Mouse (Mus musculus) cerebellum, postnatal 25 days (tissue): ENCODE results near the gene Sult1d1.
"Not testable (repeated sequence)": the region's sequence is repeated elsewhere in the genome, so short reads cannot be mapped to it uniquely, and the experiment has no call there.

Experiments
- DNase-seq, 2 experiments: peaks; one replicate each; pipeline ENCODE4 v3.0.0; 2021; ENCODE audit warnings: mixed read lengths in 2 of 2

Gene Sult1d1

GRCm38 (mm10) chr5:87568845-87569244 is at the start of gene Sult1d1:
Gene Sult1d1 (minus strand): TSS chr5:87569027.
- DNase-seq, result no peak

DNA sequence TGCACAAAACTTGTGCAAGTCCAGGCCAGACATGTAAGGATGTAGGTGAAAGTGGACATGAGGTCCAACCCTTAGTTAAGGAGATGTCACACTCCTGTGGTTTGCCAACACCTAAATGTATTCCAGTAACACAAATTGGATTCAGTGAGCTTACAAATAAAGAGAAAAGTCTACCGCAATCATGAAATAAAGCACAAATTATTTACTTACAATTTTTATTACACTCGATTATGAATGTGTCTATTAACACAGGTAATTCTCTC is 46.2 kb upstream of the Sult1d1 start:
- no peak for DNase-seq

GRCm38 (mm10) chr5:87614364-87615127 is 45.7 kb upstream of the Sult1d1 start:
- no peak for DNase-seq

- DNase-seq, result no peak
Observed at GRCm38 (mm10) chr5:87601018-87601417, 32.2 kb upstream of the Sult1d1 start.

DNA sequence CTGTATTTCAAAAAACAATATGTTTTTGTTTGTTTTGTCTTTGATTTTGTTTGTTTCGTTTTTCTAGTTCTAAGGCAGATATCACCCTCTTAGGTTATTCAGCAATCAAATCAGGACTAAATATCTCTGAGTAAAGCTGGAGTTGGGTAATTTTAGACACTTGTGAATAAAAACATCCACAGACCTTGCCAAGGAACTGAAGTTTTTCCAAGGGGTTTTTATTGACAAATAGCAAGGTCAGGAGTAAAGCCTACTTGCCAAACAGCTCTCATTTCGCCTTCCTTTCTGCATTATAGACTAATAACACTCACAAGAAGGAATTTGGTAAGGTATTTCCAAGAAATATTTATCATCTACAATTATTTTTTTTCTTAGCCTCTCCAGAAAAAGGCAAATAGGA is 29.1 kb upstream of the Sult1d1 start:
- DNase-seq, result no peak

- DNase-seq, result no peak
Observed at GRCm38 (mm10) chr5:87591494-87591893, 22.7 kb upstream of the Sult1d1 start, which contains the start of gene Sult1e1. Gene Sult1e1 (minus strand): TSS chr5:87591594.

DNA sequence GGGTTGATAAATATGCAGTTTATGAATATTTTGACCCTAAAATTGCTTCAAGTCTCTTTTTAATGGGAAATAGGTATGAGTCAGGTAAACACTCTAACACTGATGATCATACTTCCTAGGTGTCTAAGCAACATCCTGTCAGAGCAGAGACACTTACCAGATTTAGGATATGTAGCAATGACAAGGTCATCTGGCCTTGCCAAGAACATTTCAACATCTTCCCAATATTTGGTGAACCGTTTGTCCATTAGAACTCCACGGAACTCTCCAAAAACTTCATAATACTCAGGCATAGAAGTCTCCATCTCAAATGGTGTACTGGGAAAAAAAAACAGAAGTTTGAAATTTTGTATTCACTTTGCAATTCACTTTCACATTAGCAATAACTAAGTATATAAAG is 21.1 kb upstream of the Sult1d1 start:
- no peak for DNase-seq

- no peak for DNase-seq
Observed at GRCm38 (mm10) chr5:87580389-87580788, 11.6 kb upstream of the Sult1d1 start.

DNA sequence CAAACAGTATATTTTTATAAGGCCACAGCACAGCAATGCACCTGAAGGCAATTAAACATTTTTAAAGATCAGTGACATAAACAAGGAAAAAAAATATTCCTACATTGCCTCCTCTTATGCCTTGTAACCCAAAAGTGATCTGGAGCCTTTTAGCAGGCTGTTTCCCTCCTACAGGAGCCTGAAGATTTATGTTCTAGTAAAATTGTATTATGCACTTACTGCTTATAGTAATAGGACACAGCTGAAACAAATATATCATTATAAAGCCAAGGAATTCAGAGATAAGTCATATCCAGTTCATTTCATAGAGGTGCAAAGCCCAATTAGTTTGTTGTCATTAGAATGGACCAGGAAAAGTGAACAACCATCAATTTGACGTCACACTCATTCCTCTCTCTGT is 5.3 kb upstream of the Sult1d1 start:
- no peak for DNase-seq

DNA sequence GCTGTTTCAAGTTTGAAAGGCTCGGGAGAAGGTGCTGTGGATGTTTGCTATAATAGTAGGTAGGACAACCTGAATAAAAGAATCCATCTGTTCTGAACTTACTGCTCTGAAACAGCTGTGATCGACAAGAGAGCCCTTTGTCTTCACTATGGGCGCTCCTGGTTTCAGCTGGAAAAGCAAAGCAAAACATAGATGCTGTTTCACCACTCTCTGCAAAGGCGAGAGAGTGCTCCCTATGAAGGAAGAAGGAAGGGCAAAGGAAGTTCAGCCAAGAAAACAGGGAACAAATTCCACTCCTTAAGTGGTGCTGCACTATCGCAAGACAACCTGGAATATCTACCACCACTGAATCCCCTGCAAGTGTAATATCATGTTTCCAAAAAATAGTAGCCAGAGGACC is 4.7 kb upstream of the Sult1d1 start:
- no peak for DNase-seq

DNA sequence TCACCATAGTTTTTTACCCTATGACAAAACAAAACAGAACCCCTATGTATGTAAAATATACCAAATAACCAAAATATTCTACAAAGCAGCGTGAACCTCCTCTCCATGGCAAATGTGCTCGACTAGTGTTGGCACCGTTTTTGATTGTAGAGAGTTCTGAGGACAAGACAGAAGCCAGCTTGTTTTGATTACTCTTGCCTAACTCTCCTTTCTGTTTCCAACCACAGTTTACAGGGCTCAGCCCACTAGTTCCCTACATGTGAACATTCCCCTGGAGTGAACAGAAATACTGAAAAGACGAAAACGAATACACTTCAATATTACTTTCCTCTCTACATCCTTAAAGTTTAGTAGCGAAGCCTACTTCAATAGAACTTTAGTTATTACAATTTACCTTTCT is 4.0 kb upstream of the Sult1d1 start:
- no peak for DNase-seq

DNA sequence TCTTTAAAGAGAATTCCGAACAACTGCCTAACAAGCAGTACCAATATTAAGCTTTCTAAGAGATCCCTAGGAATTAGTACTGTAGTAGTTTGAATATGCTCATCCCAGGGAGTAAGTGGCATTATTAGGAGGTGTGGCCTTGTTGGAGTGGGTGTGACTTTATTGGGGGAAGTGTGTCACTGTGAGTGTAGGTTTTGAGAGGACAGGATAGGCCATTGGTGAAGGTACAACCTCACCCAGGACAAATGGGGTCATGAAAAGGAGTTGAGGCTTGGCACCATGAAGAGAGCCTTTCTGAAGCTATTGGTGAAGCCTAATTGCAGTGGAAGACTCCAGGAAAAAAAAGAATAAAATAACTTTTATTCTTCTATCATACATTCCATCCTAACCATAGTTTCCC is 1.5 kb downstream of the Sult1d1 start:
- no peak for DNase-seq

GRCm38 (mm10) chr5:87562966-87563365 is 5.9 kb downstream of the Sult1d1 start:
- no peak for DNase-seq

GRCm38 (mm10) chr5:87562526-87562925 is 6.3 kb downstream of the Sult1d1 start:
- DNase-seq, result no peak

GRCm38 (mm10) chr5:87560145-87560544 is 8.7 kb downstream of the Sult1d1 start:
- DNase-seq, result no peak

- DNase-seq, result no peak
Observed at GRCm38 (mm10) chr5:87550935-87551334, 17.9 kb downstream of the Sult1d1 start.

DNA sequence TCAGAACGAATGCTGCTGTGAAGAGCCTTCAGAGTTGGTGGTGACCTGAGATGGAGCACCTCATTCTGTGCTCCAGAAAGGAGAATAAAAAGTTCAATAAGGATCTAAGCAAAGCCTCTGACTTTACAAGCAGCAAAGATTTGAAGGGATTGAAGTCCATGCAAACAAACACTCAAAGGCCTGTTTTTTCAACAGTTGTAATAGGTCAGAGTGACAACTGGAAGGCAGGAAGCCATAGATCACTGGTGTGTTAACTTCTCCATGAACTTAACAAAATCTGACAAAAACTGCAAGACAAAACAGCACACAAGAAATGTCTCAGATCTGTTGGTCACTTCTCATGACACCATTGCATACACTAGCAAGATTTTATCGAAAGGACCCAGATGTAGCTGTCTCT is 30.7 kb downstream of the Sult1d1 start, which contains the start of gene Sult1b1:
Gene Sult1b1 (minus strand): TSS at position 85 of the 400 bp plus-strand sequence.
- DNase-seq, result no peak

- no peak for DNase-seq
Observed at GRCm38 (mm10) chr5:87535994-87536644, 32.7 kb downstream of the Sult1d1 start.

GRCm38 (mm10) chr5:87532288-87532687 is 36.5 kb downstream of the Sult1d1 start:
- DNase-seq, result no peak

DNA sequence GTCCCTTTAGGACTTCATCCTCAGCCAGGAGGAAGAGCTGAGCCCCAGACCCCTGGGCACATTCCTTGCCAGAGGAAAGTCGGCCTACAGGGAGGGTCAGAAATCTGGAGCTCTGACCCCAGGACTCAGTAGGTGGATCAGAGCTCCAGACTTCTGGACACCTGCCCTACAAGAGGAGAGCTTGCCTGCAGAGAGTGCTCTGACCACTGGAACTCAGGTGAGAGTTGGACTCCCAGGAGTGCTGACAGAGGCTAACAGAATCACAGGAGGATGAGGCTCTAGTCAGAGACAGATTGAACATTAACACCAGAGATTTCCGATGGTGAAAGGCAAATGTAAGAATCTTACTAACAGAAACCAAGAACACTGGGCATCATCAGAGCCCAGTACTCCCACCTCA is 45.3 kb downstream of the Sult1d1 start:
- not testable (repeated sequence) for DNase-seq

- no peak for DNase-seq
Observed at GRCm38 (mm10) chr5:87505776-87506458, 62.9 kb downstream of the Sult1d1 start.
